Mouse (Mus musculus): ENCODE data around the gene Mia.
A peak's percentile ranks its signal among the peaks of the same experiment; 100 is the strongest.

The Mia gene

GRCm38 (mm10) chr7:27180837-27181695 is at the start of gene Mia, which contains the start of gene Gm21983:
TSS of gene Mia (minus strand) at chr7:27181157.
TSS of gene Gm21983 (minus strand) at chr7:27181086.
- DNase-seq (ENCODE audit: low spot score): no peak

- DNase-seq (ENCODE audit: low spot score): no peak
Observed at GRCm38 (mm10) chr7:27228865-27229264, 47.9 kb upstream of the Mia start.

- peak; percentile 91 for DNase-seq (ENCODE audit: low spot score)
Observed at GRCm38 (mm10) chr7:27228281-27228821, 47.4 kb upstream of the Mia start, which contains the start of gene Itpkc. TSS of gene Itpkc (minus strand) at chr7:27228661.

- no peak for DNase-seq (ENCODE audit: low spot score)
Observed at GRCm38 (mm10) chr7:27227676-27228075, 46.7 kb upstream of the Mia start.

- no peak for DNase-seq (ENCODE audit: low spot score)
Observed at GRCm38 (mm10) chr7:27227276-27227675, 46.3 kb upstream of the Mia start.

GRCm38 (mm10) chr7:27224877-27225575 is 44.1 kb upstream of the Mia start:
- DNase-seq (ENCODE audit: low spot score): no peak

- DNase-seq (ENCODE audit: low spot score): no peak
Observed at GRCm38 (mm10) chr7:27222538-27222937, 41.6 kb upstream of the Mia start.

GRCm38 (mm10) chr7:27221939-27222338 is 41.0 kb upstream of the Mia start:
- no peak for DNase-seq (ENCODE audit: low spot score)

- no peak for DNase-seq (ENCODE audit: low spot score)
Observed at GRCm38 (mm10) chr7:27219937-27220336, 39.0 kb upstream of the Mia start.

- no peak for DNase-seq (ENCODE audit: low spot score)
Observed at GRCm38 (mm10) chr7:27218586-27218985, 37.6 kb upstream of the Mia start.

- DNase-seq (ENCODE audit: low spot score): no peak
Observed at GRCm38 (mm10) chr7:27212626-27213025, 31.7 kb upstream of the Mia start.

- no peak for DNase-seq (ENCODE audit: low spot score)
Observed at GRCm38 (mm10) chr7:27203730-27204449, 22.9 kb upstream of the Mia start.

- DNase-seq (ENCODE audit: low spot score): no peak
Observed at GRCm38 (mm10) chr7:27198779-27199178, 17.8 kb upstream of the Mia start.

GRCm38 (mm10) chr7:27198355-27198754 is 17.4 kb upstream of the Mia start:
- DNase-seq (ENCODE audit: low spot score): no peak

GRCm38 (mm10) chr7:27197634-27198033 is 16.7 kb upstream of the Mia start:
- no peak for DNase-seq (ENCODE audit: low spot score)

GRCm38 (mm10) chr7:27197136-27197535 is 16.2 kb upstream of the Mia start:
- no peak for DNase-seq (ENCODE audit: low spot score)

GRCm38 (mm10) chr7:27195681-27196611 is 15.0 kb upstream of the Mia start, which contains the start of the genes BC024978 and Snrpa:
TSS of gene BC024978 (plus strand) at chr7:27195781.
TSS of gene Snrpa (minus strand) at chr7:27196271.
- peak; percentile 91 for DNase-seq (ENCODE audit: low spot score)

- DNase-seq (ENCODE audit: low spot score): no peak
Observed at GRCm38 (mm10) chr7:27193731-27194130, 12.8 kb upstream of the Mia start.

GRCm38 (mm10) chr7:27192434-27192833 is 11.5 kb upstream of the Mia start:
- DNase-seq (ENCODE audit: low spot score): no peak

- no peak for DNase-seq (ENCODE audit: low spot score)
Observed at GRCm38 (mm10) chr7:27189271-27189931, 8.4 kb upstream of the Mia start.

Measured in ovary, postnatal 36 days (tissue).